Mouse (Mus musculus) adrenal gland, adult (tissue): Measurements from ENCODE around the gene Radil.

Source experiments
- DNase-seq, 2 experiments: peaks; one replicate each; pipeline ENCODE4 v3.0.0; 2022 to 2023; ENCODE audit warnings: low spot score in 1 of 2; ENCODE audit not compliant: inconsistent age in 2 of 2

Gene Radil

DNA sequence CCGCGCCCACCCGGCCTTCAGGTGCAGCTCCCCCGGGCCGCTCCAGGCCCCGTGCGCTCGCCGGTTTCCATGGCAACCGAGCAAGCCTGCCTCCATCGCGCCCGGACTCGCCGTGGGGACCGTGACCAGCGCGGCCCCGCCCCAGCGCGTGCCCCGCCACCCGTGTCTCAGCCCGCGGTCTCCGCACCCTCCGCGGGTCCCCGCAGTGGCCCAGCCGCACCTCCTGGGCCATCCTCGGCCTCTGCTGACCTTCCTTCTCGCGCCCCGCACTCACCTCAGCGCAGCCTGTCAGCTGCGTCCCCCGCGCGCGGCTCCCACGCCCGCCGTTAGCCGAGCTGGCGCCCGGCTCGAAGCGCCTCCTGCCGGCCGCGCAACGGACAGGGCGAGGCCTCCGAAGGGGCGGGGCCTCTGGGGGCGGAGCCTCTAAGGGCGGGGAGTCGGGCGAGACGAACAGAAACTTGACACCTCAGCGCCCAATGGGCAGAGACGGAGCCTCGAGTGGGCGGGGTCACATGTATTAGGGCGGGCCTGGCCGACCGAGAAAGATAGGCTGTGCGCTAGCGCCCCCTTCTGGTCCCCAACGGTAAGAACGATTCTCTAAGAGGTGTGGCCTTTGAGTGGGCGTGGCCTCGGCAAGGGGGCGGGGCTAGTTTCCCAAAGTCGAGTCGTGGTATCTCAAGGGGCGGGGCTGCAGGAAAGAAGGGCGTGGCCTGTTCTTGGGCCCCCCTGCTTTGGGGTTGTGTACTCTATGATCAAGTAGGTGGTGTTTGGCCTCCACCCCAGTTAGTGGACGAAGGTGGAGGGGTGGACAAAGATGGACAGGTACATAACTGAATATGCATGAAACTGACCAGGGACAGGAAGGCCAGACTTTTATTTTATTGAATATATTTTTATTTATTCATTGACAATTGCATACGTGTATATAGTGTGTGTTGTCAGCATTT, at the start of gene Radil:
Gene Radil (minus strand): TSS at position 393 of the 947 bp plus-strand sequence.
- DNase-seq: peak; percentile 96 to 98

DNA sequence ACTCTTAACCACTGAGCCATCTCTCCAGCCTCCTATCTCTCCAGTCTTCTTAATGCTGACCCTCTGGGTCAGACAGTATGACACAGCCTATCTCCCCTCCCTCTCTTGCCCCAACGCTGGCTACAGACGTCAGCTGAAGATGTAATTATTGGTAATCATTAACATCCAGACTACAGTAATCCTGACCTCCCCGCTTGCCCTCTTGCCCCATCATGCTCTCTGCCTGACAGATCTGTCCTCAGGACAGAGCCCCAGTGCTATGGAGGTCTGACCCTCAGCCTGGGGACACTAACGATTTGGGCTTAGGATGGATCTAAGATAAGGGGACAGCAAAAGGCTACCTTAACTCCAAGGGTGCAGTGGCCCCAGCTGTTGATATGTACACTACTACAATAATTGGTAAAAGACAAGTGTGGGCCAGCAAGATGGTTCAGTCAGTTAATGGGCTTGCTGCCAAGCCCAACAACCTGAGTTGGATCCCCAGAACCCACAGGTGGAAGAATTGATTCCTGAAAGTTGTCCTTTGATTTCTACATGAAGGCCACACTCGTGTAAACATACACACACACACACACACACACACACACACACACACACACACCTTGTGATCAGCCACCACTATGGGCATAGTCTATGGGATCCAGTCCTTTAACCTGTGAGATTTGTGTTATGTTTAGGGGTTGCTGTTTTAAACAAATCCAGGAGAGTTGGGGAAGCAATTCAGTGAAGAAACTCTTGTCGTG, 46.9 kb upstream of the Radil start:
- no peak for DNase-seq

DNA sequence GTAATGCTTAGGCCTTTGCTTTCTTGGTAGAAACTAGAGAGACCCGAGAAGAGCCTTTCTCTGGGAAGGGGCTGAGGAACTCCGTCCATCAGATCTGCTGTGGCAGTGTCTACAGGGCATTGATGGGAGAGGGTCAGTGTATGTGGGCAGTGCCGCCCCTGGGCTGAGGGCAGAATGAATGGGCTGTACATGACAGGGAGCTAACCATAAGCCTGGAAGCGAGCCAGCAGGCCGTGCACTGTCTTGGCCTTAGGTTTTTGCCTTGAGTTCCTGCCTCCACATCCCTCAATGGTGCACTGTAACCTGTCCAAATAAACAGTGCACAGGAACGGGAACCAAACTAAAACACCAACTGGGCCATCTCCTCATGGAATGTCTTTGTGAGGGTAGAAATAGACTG, 45.8 kb upstream of the Radil start:
- no peak for DNase-seq

DNA sequence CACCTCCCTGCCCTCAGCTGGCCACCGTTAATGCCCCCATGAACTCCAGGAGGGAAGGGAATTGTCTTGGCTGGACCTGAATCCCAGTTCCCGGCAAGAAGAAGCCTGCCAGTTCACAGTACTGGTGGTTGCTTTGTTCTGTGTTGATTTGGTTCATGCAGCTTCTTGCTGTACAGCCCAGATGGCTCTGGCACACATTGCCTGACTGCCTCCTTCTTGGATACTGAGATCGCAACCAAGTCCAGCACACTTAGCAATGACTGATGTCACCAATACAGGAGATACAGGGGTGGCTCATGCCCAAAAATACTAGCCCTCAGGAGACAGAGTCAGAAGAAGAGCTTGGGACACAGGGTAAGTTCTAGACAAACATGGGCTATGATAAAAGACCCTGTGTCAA, 44.8 kb upstream of the Radil start:
- no peak for DNase-seq

DNA sequence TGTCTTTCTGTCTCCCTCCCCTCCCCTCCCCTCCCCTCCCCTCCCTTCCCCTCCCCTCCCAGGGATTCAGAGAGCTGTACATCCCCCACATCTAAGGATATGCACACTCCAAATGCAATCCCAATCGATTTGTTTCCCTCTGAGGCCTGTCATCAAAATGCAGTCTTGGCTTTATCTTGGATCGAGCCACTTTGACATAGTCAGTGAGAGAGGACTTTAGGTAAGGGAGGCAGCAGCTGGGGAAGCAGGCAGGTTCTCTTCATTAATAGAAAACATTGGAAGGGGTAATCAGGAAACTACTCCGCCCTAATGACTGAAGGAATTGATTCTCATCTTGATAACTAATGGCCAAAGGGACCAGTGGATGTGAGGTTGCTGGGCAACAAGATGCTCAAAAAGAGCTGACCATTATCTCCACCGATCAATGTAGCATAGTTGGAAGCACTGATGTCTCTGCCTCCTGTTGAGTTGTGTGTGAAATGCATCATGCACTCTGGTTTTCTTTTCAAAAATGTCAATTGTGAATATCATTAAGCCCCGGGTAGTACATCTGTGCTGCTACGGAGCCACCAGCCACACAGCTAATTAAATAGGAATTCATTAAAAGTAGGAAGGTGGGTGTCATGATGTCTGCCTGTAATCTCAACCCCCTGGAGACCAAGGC, 40.2 kb upstream of the Radil start:
- DNase-seq: no peak

DNA sequence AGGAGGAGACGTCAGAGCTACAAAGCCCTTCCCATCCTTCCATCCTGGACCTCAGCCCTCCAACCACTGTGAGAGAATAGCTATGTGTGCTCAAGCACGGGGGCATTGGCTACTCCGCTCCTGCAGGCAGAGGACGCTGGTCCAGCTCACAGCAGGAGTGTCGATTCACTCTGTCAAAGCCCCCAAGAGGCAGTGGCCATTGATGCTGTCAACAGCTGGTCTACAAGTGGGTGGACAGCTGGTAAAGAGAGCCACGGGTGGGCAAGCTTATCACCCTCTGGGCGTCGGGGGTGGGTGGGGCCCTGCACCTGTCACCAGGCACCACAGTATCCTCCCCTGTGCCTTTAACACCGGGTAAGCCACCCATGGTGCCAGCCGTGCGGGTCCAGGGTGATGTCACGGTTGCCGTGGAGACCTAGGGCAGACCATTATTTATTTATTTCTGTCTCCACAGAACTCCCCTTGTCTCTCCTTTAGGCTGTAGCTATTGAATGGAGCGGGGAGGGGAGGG, 32.8 kb upstream of the Radil start:
- DNase-seq: no peak

DNA sequence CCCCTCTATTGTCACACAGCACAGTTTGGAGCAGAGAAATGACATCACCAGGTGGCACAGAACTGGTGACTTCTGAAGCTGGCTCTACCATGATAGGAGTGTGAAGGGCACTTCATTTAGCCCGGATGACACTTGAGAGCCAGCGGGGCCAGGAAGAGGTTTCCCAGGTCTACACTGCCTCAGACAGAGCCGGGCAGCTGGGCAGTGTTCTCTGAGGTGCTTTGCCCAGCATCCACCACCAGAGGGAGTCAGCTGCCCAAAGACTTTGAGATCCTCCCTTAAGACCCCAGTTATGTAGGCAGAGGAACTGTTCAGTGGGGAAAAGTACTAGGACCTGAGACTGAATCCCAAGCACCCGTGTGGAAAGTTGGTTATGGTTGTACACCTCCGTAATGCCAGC, 30.6 kb upstream of the Radil start:
- DNase-seq: peak; percentile 65 to 83

DNA sequence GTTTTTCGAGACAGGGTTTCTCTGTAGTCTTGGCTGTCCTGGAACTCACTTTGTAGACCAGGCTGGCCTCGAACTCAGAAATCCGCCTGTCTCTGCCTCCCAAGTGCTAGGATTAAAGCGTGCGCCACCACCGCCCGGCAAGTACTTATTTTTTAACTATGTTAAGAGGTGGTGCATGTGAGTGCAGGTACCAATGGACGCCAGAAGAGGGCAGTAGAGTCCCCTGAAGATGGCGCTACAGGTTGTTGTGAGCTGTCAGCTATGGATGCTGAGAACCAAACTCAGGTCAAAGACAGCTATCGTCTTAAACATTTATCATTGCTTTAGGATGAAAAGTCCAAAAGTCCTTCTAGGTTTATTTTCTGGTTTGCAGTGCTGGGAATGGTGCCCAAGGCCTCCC, 27.3 kb upstream of the Radil start:
- DNase-seq: peak in 1 of 2 experiments; percentile 57

DNA sequence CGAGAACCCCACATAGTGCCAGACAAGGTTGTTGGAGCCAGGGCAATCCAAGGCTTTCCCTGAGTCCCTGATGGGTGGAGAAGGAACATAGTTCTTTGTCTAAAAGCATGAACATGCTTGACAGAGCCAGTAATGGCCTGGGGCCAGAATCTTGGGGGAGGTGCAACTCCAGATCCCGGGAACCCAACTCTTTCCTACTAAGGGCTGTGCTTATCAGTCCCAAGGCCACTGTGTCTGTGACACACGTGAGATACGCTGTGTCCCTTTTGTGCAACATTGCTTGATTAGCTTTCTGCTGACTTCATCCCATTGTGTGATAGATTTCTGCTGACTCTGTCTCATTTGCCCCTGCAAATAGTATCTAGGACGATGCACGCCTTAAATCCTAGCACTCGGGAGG, 25.9 kb upstream of the Radil start:
- peak; percentile 92 for DNase-seq

DNA sequence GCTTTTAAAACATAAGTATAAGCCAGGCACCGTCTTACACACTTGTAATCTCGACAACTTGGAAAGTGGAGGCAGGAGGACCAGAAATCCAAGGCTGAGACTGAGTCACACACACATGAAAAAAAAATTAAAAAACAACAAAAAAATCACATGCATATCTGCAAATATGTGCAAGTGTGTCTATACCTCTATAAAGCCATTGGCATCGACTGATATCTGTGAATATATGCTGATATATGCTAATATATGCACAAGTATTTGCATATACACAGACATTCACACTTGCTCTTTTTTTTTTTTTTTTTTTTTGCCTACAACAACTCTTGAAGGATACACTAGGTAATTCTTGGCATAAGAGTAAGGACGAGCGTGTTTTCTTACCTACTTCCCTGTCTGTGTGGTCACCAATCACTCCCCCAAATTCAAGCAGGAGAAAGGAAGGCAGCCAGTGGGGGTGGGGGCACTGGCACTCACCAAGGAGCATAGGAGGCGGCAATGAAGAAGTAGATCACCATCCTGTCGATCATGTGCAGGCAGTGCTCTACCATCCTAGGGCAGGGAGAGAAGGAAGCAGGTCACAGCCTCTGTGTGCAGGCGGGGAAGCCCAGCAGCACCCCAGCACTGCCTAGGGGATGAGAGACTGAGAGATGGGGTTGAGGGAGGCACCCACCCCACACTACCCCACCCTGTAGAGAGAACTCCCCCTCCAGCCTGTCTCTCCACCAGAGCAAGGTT, 23.6 kb upstream of the Radil start:
- DNase-seq: no peak

DNA sequence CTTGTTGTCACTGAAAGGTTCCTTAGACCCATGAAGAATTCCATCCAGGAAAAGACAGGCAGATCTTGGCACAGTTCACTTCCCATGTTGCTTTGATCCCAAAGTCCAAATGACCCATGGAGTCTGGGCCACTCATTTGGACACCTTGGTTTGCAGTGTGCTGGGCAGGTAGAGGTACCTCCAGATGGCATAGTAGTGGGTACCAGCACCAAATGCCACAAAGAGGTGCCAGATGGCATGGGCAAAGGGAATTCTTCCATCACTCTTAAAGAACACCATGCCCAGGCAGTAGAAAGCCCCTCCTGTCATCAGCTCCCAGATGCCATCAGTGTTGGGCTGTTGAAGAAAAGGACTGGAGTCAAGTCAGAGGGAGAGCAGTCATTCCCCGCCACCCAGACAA, 13.7 kb upstream of the Radil start:
- DNase-seq: no peak

DNA sequence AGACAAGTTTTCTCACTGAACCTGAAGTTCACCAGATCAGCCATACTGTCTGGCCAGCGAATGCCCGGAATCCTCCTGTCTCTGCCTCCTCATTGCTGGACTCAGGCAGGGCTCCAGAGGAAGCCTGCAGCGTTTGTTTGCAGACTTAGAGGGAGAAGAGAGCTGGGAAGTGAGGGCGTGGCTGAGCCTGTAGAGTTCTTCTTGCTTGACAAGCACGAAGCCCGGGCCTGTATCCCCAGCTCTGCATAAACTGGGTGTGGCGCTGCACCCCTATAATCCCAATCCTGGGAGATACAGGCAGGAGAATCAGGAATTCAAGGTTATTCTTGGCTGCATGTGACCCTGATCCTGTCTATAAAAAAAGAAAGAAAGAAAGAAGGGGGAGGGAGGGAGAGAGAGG, 9.4 kb upstream of the Radil start:
- no peak for DNase-seq

DNA sequence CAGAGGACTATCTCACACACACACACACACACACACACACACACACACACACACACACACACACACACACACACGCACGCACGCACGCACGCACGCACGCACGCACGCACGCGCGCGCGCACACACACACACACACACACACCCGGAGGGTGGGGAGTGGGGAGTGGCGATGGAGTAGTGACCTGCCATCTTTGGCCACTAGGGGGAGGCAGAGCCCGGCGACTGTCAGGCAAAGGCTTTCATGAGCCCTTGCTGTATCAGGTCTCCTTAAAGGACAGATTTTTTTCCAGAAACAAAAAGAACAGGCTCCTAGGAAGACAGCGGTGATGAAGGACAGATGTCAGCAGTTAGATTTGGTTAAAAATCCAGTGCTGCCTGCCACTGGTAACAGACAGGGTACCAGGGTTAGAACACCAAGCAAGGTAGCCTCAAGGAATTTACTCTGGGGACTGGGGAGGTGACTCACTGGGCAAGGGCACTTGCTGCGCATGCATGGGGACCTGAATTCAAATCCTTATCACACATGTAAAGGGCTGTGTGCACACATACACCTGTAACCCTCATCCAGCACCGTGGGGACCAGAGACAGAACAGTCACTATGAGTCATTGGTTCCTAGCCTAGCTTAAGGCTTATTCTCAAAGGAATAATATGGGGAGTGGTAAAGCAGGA, 6.6 kb upstream of the Radil start:
- DNase-seq: peak; percentile 80 to 93

DNA sequence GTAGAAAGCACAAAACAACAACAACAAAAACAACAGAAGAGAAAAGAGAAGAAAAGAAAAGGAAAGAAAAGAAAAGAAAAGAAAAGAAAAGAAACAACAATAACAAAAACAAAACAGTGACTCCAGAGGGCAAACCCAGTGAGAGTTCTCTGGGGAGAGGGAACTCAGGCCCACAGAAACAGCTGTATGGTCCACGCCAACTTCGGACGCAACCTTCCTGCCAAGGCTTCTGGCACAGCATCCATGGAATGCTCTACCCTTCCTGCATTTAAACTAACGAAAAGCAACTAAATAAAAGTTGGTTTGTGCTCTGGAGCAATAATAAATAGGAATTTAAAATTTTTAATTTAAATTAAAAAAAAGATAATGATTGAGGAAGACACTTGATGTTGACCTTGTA, 5.8 kb upstream of the Radil start:
- peak in 1 of 2 experiments; percentile 44 for DNase-seq

DNA sequence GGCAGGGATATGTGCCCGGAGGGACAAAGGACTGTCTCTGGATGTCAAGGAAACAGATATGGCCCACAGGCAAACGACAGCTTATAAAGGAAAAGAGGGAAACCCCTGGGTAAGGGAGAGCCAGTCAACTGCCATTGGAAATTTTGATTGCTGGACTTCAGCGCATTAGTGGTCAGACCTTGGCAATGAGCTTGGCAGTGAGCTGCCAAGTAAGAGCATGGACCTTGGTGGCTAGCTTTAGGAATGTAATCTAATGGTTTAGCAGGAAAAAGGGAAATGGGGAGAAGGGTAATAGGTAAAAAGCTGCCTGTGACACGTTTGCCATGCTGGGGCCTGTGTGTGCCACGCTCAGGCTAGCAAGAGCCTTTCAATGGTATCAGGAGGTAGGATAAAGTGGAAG, 5.0 kb upstream of the Radil start:
- DNase-seq: peak; percentile 50 to 83

DNA sequence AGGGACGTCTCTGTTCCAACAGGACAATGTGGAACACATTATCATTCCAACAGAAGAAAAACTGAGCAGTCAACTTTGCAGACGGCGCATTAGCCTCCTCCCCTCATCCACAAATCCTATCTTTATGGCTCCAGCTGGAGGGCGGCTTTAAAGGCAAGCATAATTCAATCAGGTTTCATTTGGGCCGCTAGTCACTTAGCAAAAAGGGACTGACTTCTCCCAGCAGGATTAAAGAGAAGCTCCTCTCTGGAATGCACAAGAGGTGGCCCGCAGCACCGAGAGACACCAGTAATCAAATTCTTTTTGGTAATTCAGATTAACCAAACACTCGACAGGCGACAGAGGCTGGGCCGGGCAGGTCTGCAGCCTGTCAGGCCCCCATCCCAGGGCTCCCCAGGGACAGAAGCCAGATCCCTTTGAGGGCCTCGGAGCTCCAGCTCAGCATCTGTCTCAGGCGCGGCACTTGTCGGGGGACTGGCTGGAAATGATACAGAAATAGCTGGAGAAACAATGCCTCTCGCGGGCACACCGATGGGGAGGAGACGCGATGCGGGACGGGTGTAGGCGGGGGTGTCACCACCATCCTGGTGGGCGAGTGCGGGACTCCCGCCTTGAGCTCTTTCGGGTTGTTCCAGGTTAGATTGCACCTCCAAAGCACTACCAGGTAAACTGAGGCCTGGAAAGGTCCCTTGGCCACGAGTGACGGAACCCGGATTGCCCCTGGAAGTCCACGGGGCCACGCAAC, 765 bp downstream of the Radil start:
- peak; percentile 47 to 72 for DNase-seq

DNA sequence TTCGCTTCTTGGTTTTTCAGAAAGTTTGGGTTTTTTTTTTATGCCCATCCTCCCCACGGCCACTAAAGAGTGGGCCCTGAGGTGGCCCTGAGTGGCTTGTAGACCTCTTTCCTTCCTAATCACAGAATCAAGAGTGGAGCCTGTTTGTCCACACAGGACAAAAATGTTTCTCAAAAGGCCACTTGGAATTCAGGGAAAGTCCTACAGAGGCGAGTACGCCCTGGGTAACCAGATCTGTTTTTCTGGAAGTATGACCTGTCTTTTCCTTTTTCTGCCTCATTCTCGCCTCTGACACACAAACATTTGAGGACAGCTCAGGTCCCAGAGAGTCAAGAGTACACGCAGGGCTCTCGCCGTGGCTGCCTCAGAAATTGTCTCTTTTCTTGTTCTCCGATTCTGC, 1.5 kb downstream of the Radil start:
- DNase-seq: peak in 1 of 2 experiments; percentile 37

DNA sequence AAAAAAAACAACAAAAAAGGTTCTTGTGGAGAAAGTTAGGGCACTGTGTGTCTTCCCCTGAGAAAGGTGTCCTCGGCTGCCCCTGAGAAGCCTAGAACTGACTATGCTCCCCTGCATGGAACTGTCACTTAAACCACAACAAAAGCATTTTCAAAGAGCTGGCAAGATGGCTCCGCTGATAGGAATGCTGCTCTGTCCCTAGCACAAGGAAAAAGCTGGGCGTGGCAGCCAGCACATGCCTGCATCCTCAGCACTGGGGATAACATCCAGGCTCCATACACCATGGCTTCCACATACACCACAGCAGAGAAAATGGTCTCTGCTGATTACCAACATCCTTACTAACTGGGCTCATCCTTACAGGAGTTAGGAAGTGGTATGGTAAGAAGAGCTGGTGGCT, 3.8 kb downstream of the Radil start:
- no peak for DNase-seq

DNA sequence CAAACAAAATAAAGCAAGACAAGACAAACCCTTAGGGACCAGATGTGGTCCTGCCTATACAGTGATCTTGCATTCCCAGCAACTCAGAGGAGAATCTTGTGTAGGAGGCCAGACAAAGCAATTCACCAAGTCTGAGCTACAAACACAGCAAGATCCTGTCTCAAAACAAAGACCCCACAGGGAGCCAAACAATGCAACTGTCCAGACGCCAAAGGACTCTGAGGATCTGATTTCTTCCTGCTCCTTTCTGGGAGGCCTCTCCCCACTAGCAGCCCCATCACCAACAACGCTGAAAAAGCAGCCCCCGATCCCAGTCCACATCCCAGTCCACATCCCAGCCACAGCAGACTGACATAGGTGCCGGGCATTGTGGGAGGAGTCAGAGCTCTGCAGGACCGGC, 4.6 kb downstream of the Radil start:
- DNase-seq: no peak
